Mouse (Mus musculus): ENCODE results near the gene Ceacam1.

GRCm38 (mm10) chr7:25440816-25441153 is 36.6 kb downstream of the Ceacam1 start:
- no peak for TF ChIP-seq GATA1 (IDR thresholded peaks at IDR 0.05; ENCODE audit: borderline replicate concordance, low read length)
- TF ChIP-seq FLI1 (IDR thresholded peaks at IDR 0.05; ENCODE audit: low read length): no peak

All from megakaryocyte, embryonic 14.5 days (primary cell).